Mouse (Mus musculus) olfactory bulb, adult 2 months (tissue): ENCODE results near the gene Zscan5b.
"Not testable (repeated sequence)": the region's sequence is repeated elsewhere in the genome, so short reads cannot be mapped to it uniquely, and the experiment has no call there.

Experiments
- CTCF ChIP-seq: fragments of 200-500 bp; IDR thresholded peaks from 2 replicates; pipeline ENCODE4 v1.5.1; 2012; ENCODE audit warnings: low read depth, mild to moderate bottlenecking, low read length, moderate library complexity; ENCODE audit not compliant: insufficient read depth
- POLR2A ChIP-seq: fragments of 200-500 bp; IDR thresholded peaks from 2 replicates; pipeline ENCODE4 v1.6.1; 2012; ENCODE audit warnings: mild to moderate bottlenecking, low read depth, low read length, moderate library complexity; ENCODE audit not compliant: insufficient read depth

GRCm38 (mm10) chr7:6260004-6260403 is 37.9 kb downstream of the Zscan5b start:
- TF ChIP-seq POLR2A, CTCF: not testable (repeated sequence)
